Mouse (Mus musculus): ENCODE data around the gene Gsdma3. TPM values are rescaled to one million over a fixed set of nuclear protein-coding genes. Genes with fewer than 3 reads are reported as not detected.

The Gsdma3 gene
- polyA plus RNA-seq, 1 experiment from 2014 or later = not detected

- Histone ChIP-seq H3K27ac (no peak overlapping the region), H3K27me3 (ENCODE audit: control insufficient read depth, insufficient read depth, low read length) (peaks cover 10% of the 10 kb centered on the region; the same call in 1 of the 2 replicates), H3K4me3 (replicated peaks; ENCODE audit: low read length) (no peak overlapping the region), H3K9me3 (ENCODE audit: control insufficient read depth, low read length) (no peaks in the 10 kb centered on the region), H3K4me1 (replicated peaks; ENCODE audit: control insufficient read depth, insufficient read depth, low read length) (no peaks in the 10 kb centered on the region), H3K4me2 (replicated peaks) (no peak overlapping the region), H3K36me3 (replicated peaks; ENCODE audit: control insufficient read depth, insufficient read depth) (no peaks in the 10 kb centered on the region), H3K9ac (no peak overlapping the region)
- WGBS = 75% methylated on average over 6 of the region's 6 CpGs
- DNase-seq (ENCODE audit: low spot score) = no peak
- ATAC-seq (ENCODE audit: low FRiP score) = no peak
Observed at GRCm38 (mm10) chr11:98595021-98595420, 31.1 kb upstream of the Gsdma3 start.

- Histone ChIP-seq H3K36me3 (replicated peaks; ENCODE audit: control insufficient read depth, insufficient read depth) (no peaks in the 10 kb centered on the region), H3K27me3 (ENCODE audit: control insufficient read depth, insufficient read depth, low read length) (peaks cover 10% of the 10 kb centered on the region; the same call in 1 of the 2 replicates), H3K4me2 (replicated peaks) (no peak overlapping the region), H3K9ac (no peak overlapping the region), H3K9me3 (ENCODE audit: control insufficient read depth, low read length) (no peaks in the 10 kb centered on the region), H3K27ac (no peak overlapping the region), H3K4me3 (replicated peaks; ENCODE audit: low read length) (no peak overlapping the region), H3K4me1 (replicated peaks; ENCODE audit: control insufficient read depth, insufficient read depth, low read length) (no peaks in the 10 kb centered on the region)
- 79% methylated on average over 10 of the region's 10 CpGs for WGBS
- ATAC-seq (ENCODE audit: low FRiP score) (no peak), DNase-seq (ENCODE audit: low spot score) (no peak)
Observed at GRCm38 (mm10) chr11:98595473-98595872, 30.7 kb upstream of the Gsdma3 start.

- Histone ChIP-seq H3K4me1 (replicated peaks; ENCODE audit: control insufficient read depth, insufficient read depth, low read length) (no peaks in the 10 kb centered on the region), H3K36me3 (replicated peaks; ENCODE audit: control insufficient read depth, insufficient read depth) (no peaks in the 10 kb centered on the region), H3K9ac (no peak overlapping the region), H3K4me2 (replicated peaks) (no peak overlapping the region), H3K27ac (no peak overlapping the region), H3K9me3 (ENCODE audit: control insufficient read depth, low read length) (no peaks in the 10 kb centered on the region), H3K27me3 (ENCODE audit: control insufficient read depth, insufficient read depth, low read length) (peaks cover 10% of the 10 kb centered on the region; the same call in 1 of the 2 replicates), H3K4me3 (replicated peaks; ENCODE audit: low read length) (no peak overlapping the region)
- DNase-seq (ENCODE audit: low spot score) = no peak
- no peak for ATAC-seq (ENCODE audit: low FRiP score)
- WGBS = 77% methylated on average over 3 of the region's 3 CpGs
Observed at GRCm38 (mm10) chr11:98595955-98596354, 30.2 kb upstream of the Gsdma3 start.

GRCm38 (mm10) chr11:98597363-98597762 lies 28.8 kb upstream of the Gsdma3 start:
- H3K4me2 ChIP-seq (replicated peaks) = no peak overlapping the region
- no peak overlapping the region for H3K27ac ChIP-seq
- H3K36me3 ChIP-seq (replicated peaks; ENCODE audit: control insufficient read depth, insufficient read depth) = no peaks in the 10 kb centered on the region
- no peaks in the 10 kb centered on the region for H3K9me3 ChIP-seq (ENCODE audit: control insufficient read depth, low read length)
- H3K4me1 ChIP-seq (replicated peaks; ENCODE audit: control insufficient read depth, insufficient read depth, low read length) = no peaks in the 10 kb centered on the region
- DNase-seq (ENCODE audit: low spot score) = peak; percentile 52
- H3K27me3 ChIP-seq (ENCODE audit: control insufficient read depth, insufficient read depth, low read length) = peaks cover 10% of the 10 kb centered on the region; the same call in 1 of the 2 replicates
- no peak for ATAC-seq (ENCODE audit: low FRiP score)
- H3K9ac ChIP-seq = no peak overlapping the region
- WGBS = 43% methylated on average over 6 of the region's 6 CpGs
- H3K4me3 ChIP-seq (replicated peaks; ENCODE audit: low read length) = no peak overlapping the region

GRCm38 (mm10) chr11:98597991-98598390 lies 28.2 kb upstream of the Gsdma3 start, which contains the start of gene Lrrc3c:
TSS of gene Lrrc3c (plus strand) at chr11:98598291.
- H3K9ac ChIP-seq = no peak within 1 kb of the TSS
- no peaks in the 10 kb centered on the region for H3K36me3 ChIP-seq (replicated peaks; ENCODE audit: control insufficient read depth, insufficient read depth)
- no peaks in the 10 kb centered on the region for H3K9me3 ChIP-seq (ENCODE audit: control insufficient read depth, low read length)
- ATAC-seq (ENCODE audit: low FRiP score) (no peak), DNase-seq (ENCODE audit: low spot score) (no peak)
- H3K4me2 ChIP-seq (replicated peaks) = no peak within 1 kb of the TSS
- no peak within 1 kb of the TSS for H3K27ac ChIP-seq
- 83% methylated on average over 8 of the region's 8 CpGs for WGBS
- H3K4me3 ChIP-seq (replicated peaks; ENCODE audit: low read length) = no peak within 1 kb of the TSS
- no peaks in the 10 kb centered on the region for H3K4me1 ChIP-seq (replicated peaks; ENCODE audit: control insufficient read depth, insufficient read depth, low read length)
- peaks cover 10% of the 10 kb centered on the region; the same call in 1 of the 2 replicates for H3K27me3 ChIP-seq (ENCODE audit: control insufficient read depth, insufficient read depth, low read length)

GRCm38 (mm10) chr11:98598851-98599290 lies 27.3 kb upstream of the Gsdma3 start:
- H3K4me2 ChIP-seq (replicated peaks) = no peak overlapping the region
- no peaks in the 10 kb centered on the region for H3K4me1 ChIP-seq (replicated peaks; ENCODE audit: control insufficient read depth, insufficient read depth, low read length)
- no peak overlapping the region for H3K4me3 ChIP-seq (replicated peaks; ENCODE audit: low read length)
- 65% methylated on average over 18 of the region's 18 CpGs for WGBS
- no peaks in the 10 kb centered on the region for H3K36me3 ChIP-seq (replicated peaks; ENCODE audit: control insufficient read depth, insufficient read depth)
- ATAC-seq (ENCODE audit: low FRiP score) (no peak), DNase-seq (ENCODE audit: low spot score) (no peak)
- H3K27me3 ChIP-seq (ENCODE audit: control insufficient read depth, insufficient read depth, low read length) = peaks cover 7% of the 10 kb centered on the region; the same call in 1 of the 2 replicates
- no peak overlapping the region for H3K9ac ChIP-seq
- no peaks in the 10 kb centered on the region for H3K9me3 ChIP-seq (ENCODE audit: control insufficient read depth, low read length)
- H3K27ac ChIP-seq = no peak overlapping the region

- DNase-seq (ENCODE audit: low spot score) = no peak
- no peaks in the 10 kb centered on the region for H3K4me1 ChIP-seq (replicated peaks; ENCODE audit: control insufficient read depth, insufficient read depth, low read length)
- H3K27ac ChIP-seq = no peak overlapping the region
- H3K36me3 ChIP-seq (replicated peaks; ENCODE audit: control insufficient read depth, insufficient read depth) = no peaks in the 10 kb centered on the region
- no peak overlapping the region for H3K4me3 ChIP-seq (replicated peaks; ENCODE audit: low read length)
- 42% methylated on average over 18 of the region's 18 CpGs for WGBS
- no peak overlapping the region for H3K9ac ChIP-seq
- H3K9me3 ChIP-seq (ENCODE audit: control insufficient read depth, low read length) = no peaks in the 10 kb centered on the region
- no peak overlapping the region for H3K4me2 ChIP-seq (replicated peaks)
- no peak for ATAC-seq (ENCODE audit: low FRiP score)
- peaks cover 7% of the 10 kb centered on the region; the same call in 1 of the 2 replicates for H3K27me3 ChIP-seq (ENCODE audit: control insufficient read depth, insufficient read depth, low read length)
Observed at GRCm38 (mm10) chr11:98599291-98599690, 26.9 kb upstream of the Gsdma3 start.

- Histone ChIP-seq H3K4me1 (replicated peaks; ENCODE audit: control insufficient read depth, insufficient read depth, low read length) (no peaks in the 10 kb centered on the region), H3K9me3 (ENCODE audit: control insufficient read depth, low read length) (no peaks in the 10 kb centered on the region), H3K36me3 (replicated peaks; ENCODE audit: control insufficient read depth, insufficient read depth) (no peaks in the 10 kb centered on the region), H3K27ac (no peak overlapping the region), H3K9ac (peak overlapping the region; percentile 20; the same call in 1 of the 2 replicates), H3K27me3 (ENCODE audit: control insufficient read depth, insufficient read depth, low read length) (peaks cover 7% of the 10 kb centered on the region; the same call in 1 of the 2 replicates), H3K4me3 (replicated peaks; ENCODE audit: low read length) (peak overlapping the region; percentile 18), H3K4me2 (replicated peaks) (peak overlapping the region; percentile 42)
- 1% methylated on average over 20 of the region's 20 CpGs for WGBS
- ATAC-seq (ENCODE audit: low FRiP score) = no peak
- DNase-seq (ENCODE audit: low spot score) = no peak
Observed at GRCm38 (mm10) chr11:98602090-98602690, 24.0 kb upstream of the Gsdma3 start.

- H3K4me1 ChIP-seq (replicated peaks; ENCODE audit: control insufficient read depth, insufficient read depth, low read length) = no peaks in the 10 kb centered on the region
- ATAC-seq (ENCODE audit: low FRiP score) (no peak), DNase-seq (ENCODE audit: low spot score) (no peak)
- 85% methylated on average over 2 of the region's 2 CpGs for WGBS
- H3K27me3 ChIP-seq (ENCODE audit: control insufficient read depth, insufficient read depth, low read length) = 0 out of 2 replicates have a peak, but pooled peaks cover under 1% of the 10 kb centered on the region
- no peak overlapping the region for H3K4me3 ChIP-seq (replicated peaks; ENCODE audit: low read length)
- H3K27ac ChIP-seq = no peak overlapping the region
- no peaks in the 10 kb centered on the region for H3K36me3 ChIP-seq (replicated peaks; ENCODE audit: control insufficient read depth, insufficient read depth)
- no peaks in the 10 kb centered on the region for H3K9me3 ChIP-seq (ENCODE audit: control insufficient read depth, low read length)
- H3K9ac ChIP-seq = no peak overlapping the region
- no peak overlapping the region for H3K4me2 ChIP-seq (replicated peaks)
Observed at GRCm38 (mm10) chr11:98603953-98604352, 22.2 kb upstream of the Gsdma3 start.

Data from hindbrain, embryonic 14.5 days (tissue).